Mouse (Mus musculus) heart, adult 2 months (tissue): ENCODE results near the gene Mapk9.

Source experiments
- EP300 ChIP-seq: fragments of 200-500 bp; IDR thresholded peaks from 2 replicates; pipeline ENCODE4 v1.6.1; 2011; ENCODE audit warnings: low read depth, low read length, control low read depth; ENCODE audit not compliant: insufficient read depth
- POLR2A ChIP-seq: fragments of 200-500 bp; IDR thresholded peaks from 2 replicates; pipeline ENCODE4 v1.6.1; 2011; ENCODE audit warnings: mild to moderate bottlenecking, low read depth, low read length, control low read depth; ENCODE audit not compliant: insufficient read depth

DNA sequence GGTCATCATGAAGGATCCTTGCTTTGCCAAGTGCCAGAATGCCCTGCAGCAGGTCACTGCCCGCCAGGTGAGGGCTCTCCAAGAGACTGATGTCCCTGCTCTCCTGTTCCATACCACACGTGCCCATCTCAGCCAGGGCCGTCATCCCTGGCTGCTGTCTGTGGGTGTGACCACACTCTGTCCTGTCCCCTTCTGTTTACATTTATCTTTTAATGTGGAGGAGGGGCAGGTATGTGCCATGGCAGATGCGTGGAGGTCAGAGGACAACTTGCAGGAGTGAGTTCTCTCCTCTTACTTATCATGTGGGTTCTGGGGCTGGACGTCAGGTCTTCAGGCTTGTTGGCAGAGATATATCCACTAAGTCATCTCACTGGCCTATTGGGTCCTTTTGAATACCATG, 13.6 kb upstream of the Mapk9 start:
- TF ChIP-seq EP300 = no peak
- TF ChIP-seq POLR2A = no peak
